Mouse (Mus musculus) kidney, adult 2 months (tissue): ENCODE data around the gene Gm11639.

Experiments
- CTCF ChIP-seq: fragments of 200-500 bp; conservative IDR thresholded peaks from 2 replicates; pipeline ENCODE4 v1.5.1; 2011; ENCODE audit warnings: low read depth, mild to moderate bottlenecking, control low read depth, low read length, moderate library complexity, mixed read lengths; ENCODE audit not compliant: insufficient read depth, insufficient read length
- POLR2A ChIP-seq: fragments of 200-500 bp; IDR thresholded peaks from one replicate; pipeline ENCODE4 v1.6.1; 2011; ENCODE audit warnings: low read depth, low read length, control low read depth

DNA sequence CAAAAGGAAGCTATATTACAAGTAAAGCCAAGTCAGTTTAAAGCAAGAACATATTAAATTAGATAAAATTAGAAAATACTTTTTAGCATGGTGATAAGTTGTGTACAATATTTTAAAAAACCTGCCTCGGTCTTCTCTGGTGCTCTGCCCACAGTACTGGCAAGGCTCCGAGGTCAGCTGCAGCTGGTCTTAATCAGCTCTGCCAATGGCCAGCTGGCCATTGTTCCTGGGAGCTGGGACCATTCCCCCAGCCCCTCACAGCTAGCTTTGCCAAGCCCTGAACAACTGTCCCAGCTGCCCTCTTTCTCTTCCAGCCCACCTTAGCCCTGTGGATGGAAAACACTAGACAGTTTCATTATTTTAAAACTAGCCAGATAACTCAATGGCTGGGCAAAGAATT is 93.3 kb downstream of the Gm11639 start:
- no peak for TF ChIP-seq CTCF
- TF ChIP-seq POLR2A: no peak
